Mouse (Mus musculus) macrophage (primary cell): Measurements from ENCODE around the gene Cdh6. TPM values are rescaled to one million over a fixed set of nuclear protein-coding genes. Genes with fewer than 3 reads are reported as not detected.

Experiments
- H3K27ac ChIP-seq: fragments of 350-480 bp; formaldehyde crosslinking; 2 replicates; pipeline ENCODE4 v1.9.0; 2021
- H3K36me3 ChIP-seq: fragments of 350-480 bp; formaldehyde crosslinking; 2 replicates; pipeline ENCODE4 v1.9.0; 2021; ENCODE audit errors: inconsistent target
- H3K4me3 ChIP-seq: fragments of 350-480 bp; formaldehyde crosslinking; 2 replicates; pipeline ENCODE4 v1.9.0; 2021; ENCODE audit errors: inconsistent target
- H3K79me2 ChIP-seq: fragments of 350-480 bp; formaldehyde crosslinking; 2 replicates; pipeline ENCODE4 v1.9.0; 2021; ENCODE audit errors: inconsistent target
- WGBS: methylation state at CpG from one replicate; pipeline ENCODE4 v1.1.7; 2026; ENCODE audit warnings: inconsistent platforms; ENCODE audit not compliant: missing documents; 5-methylcytosine and 5-hydroxymethylcytosine counted together
- polyA plus RNA-seq: library from polyadenylated mRNA; stranded (reverse); fragments of 250-400 nt; gene quantifications from 3 replicates; pipeline ENCODE4 v1.2.4, GENCODE M21; 2018; ENCODE audit warnings: inconsistent platforms

Gene Cdh6
- polyA plus RNA-seq, 1 experiment from 2014 or later, result not detected

DNA sequence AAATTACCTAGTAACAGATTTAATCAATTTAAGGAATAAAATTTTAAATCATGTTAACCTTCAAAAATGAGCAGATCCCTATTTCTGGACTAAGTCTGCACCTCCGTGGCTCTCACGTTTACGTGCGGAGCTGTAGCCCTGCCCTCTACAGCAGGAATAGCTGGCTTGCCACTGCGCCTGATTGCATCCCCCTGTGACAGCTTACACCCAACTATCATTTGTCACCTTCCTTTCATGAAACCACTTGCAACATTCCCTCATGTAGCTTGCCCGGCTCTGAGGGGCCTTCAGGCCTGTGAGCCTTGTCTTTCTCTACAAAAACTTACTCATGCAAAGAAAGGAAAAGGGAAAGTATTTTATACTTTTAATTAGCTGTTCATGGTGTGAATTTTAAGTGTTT, 73.1 kb downstream of the Cdh6 start:
- 87% methylated on average over 6 of the region's 6 CpGs for WGBS
- H3K27ac ChIP-seq, result no peak overlapping the region

DNA sequence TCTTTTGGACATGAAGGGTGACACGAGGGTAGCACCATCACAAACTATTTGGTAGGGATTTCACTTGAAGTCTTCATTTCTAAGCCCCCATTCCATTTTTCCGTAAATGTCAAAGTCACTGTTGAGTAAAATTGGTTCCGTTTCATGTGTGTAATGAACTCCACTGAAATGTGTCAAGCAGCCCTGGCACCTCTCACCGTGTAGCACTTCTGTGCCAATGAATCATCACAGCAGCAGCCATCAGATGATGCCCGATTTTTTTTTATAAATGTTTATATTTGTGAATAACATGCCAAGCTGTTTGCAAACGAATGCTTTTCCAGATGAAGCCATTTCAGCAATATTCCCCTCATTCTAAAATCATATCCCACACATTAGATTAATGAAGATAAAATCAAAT, 75.6 kb downstream of the Cdh6 start:
- no peaks in the 10 kb centered on the region for H3K79me2 ChIP-seq
- H3K27ac ChIP-seq, result no peak overlapping the region
- WGBS, result 80% methylated on average over 6 of the region's 6 CpGs
- no peak overlapping the region for H3K4me3 ChIP-seq
- H3K36me3 ChIP-seq, result no peaks in the 10 kb centered on the region

More for the DNA sequence above, 73.1 kb downstream of the Cdh6 start:
- H3K36me3 ChIP-seq, result no peaks in the 10 kb centered on the region
- no peak overlapping the region for H3K4me3 ChIP-seq
- H3K79me2 ChIP-seq, result no peaks in the 10 kb centered on the region

DNA sequence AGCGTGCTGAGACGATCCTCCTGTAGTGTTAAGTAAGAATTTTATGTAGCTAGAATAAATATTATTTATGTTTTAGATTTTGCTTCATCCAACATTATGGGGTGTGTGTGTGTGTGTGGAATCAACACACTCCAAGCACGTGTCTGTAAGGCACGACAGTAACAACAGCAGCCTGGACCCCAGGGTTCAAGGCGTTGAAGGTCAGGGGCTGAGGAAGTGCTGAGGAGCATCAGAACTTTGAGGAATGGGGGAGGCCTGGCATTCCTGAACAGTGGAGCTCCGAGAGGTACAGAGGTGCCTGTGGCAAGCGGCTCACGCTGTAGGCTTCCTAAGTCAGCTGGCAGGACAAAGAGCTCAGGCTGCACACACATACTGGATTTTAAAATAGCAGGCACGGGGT, 78.1 kb downstream of the Cdh6 start:
- no peaks in the 10 kb centered on the region for H3K36me3 ChIP-seq
- H3K4me3 ChIP-seq, result no peak overlapping the region
- no peaks in the 10 kb centered on the region for H3K79me2 ChIP-seq
- no peak overlapping the region for H3K27ac ChIP-seq
- WGBS, result 82% methylated on average over 7 of the region's 9 CpGs

DNA sequence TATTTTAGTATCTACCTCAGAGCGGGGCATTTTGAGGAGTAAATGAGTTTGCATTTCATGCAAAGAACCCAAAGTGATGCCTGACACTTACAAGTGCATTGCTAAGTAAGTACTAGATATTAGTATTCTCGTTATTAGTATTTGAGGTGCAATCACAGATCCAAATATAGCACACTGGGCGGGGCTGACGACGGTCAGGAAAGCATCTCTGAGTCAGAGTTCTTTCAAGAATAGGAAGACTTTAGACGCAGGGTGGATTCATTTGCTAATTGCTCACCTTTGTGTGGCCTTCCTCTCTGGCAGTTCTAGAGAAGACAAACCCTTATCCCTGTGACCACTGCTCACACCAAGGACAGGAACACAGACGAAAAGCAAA, 78.6 kb downstream of the Cdh6 start:
- Histone ChIP-seq H3K4me3 (no peak overlapping the region), H3K27ac (no peak overlapping the region), H3K79me2 (no peaks in the 10 kb centered on the region), H3K36me3 (no peaks in the 10 kb centered on the region)
- 78% methylated on average over 7 of the region's 7 CpGs for WGBS

DNA sequence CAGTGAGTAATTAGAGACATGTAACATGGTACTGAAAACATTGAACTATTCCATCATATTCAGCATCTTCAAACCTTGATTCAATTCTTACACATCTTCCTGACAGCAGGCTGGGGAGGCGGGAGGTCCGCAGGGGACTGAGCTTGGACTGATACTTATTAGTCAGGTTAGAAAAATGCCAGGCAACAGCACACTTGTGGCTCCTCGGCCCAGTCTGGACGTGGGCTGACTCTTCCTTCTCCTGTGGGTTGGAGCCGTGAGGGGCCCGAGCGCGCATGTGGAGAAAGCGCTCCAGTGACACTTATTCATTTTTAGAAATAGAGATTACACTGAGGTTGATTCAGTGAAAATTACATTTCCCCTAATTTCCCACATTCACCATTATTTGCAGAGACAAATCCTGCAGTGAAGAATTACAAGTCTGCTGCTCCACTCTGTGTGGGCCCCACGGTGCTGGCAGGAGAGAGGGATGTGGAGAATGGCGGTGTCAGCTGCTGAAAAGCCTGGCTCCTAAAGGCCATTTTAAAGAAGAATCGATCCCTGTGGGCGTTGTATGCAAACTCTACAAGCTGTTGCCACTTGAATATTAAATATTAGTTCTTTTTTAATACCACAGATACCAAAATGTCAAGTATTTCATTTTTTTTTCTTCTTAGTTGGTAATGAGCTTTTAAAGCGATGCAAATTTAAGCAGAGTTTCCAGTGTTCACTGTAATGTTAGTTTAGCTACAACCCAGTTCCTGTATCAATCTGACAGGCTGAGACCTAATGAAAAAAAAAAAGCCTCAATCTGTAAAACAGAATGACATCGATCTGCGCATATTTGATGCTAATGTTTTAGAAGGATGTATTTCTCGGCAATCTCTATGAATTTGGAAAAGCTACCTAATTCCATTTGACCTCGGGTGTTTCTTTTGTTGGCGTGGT, 79.3 kb downstream of the Cdh6 start:
- Histone ChIP-seq H3K36me3 (no peaks in the 10 kb centered on the region), H3K27ac (no peak overlapping the region), H3K79me2 (no peaks in the 10 kb centered on the region), H3K4me3 (no peak overlapping the region)
- 89% methylated on average over 19 of the region's 19 CpGs for WGBS

DNA sequence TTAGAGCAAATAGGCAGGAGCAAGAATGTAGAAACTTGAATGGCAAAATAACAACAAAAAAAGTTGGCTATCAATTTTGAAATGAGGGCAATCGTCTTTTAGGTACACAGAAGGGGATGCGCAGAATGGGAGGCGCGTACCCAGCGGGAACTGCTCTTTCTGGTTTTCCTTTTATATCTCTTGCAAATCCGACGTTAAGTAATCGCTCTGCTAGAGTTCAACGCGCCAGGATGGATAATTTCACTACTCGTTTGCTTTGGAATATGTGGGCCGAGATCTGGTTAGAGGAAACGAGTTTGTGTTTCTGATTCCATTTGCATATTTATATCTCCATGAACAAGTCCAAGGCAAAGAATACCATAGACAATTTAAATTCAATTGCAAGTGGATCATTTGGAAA, 81.4 kb downstream of the Cdh6 start:
- WGBS, result 94% methylated on average over 13 of the region's 13 CpGs
- Histone ChIP-seq H3K27ac (no peak overlapping the region), H3K79me2 (no peaks in the 10 kb centered on the region), H3K4me3 (no peak overlapping the region), H3K36me3 (no peaks in the 10 kb centered on the region)

DNA sequence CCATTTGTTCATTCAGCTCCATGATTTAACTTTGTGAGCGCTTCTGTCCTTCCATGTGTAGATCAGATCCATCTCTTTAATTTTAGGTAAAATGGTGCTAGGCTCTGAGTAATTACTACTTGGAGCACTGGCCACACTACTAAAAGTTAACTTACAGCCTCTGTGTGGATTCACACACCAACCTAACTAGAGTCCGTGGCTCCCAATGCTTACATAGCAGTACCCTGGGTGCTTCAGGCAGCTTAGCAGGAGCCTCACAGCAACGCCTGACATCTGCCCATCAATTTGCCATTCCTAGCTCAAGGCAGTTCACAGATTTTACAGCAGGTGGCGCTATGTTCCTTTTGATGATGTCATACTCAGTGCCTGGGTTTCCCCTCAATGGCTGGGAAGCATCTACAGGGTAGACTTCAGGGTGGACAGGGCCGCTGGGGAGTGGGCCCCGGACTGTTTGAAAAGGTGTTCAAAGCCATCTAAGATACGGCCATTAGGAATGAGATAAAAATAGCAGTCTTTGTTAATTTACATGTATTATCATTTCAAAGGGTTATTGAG, 84.9 kb downstream of the Cdh6 start:
- Histone ChIP-seq H3K4me3 (no peak overlapping the region), H3K36me3 (no peaks in the 10 kb centered on the region), H3K79me2 (no peaks in the 10 kb centered on the region), H3K27ac (no peak overlapping the region)
- 63% methylated on average over 7 of the region's 7 CpGs for WGBS

DNA sequence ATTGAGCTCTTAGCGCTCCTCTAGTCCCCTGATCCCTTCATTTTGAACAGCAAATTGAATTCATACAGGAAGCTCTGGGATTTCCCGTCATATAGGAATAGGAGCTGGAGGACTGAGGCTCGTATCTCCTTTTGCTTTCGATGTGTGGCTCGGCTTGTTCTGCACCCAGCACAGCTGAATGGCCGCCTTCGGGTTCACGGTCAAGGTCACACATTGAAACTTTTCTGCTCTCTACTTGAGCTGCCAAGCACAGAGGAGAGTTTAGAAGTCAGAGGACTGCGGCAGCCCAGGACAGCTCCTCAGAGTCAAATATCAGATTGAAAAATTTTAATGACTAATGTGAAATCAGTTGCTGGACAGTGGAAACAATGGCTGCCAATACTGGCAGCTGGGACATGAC, 88.7 kb downstream of the Cdh6 start:
- WGBS, result 90% methylated on average over 9 of the region's 9 CpGs
- Histone ChIP-seq H3K36me3 (no peaks in the 10 kb centered on the region), H3K4me3 (no peak overlapping the region), H3K27ac (no peak overlapping the region), H3K79me2 (no peaks in the 10 kb centered on the region)

DNA sequence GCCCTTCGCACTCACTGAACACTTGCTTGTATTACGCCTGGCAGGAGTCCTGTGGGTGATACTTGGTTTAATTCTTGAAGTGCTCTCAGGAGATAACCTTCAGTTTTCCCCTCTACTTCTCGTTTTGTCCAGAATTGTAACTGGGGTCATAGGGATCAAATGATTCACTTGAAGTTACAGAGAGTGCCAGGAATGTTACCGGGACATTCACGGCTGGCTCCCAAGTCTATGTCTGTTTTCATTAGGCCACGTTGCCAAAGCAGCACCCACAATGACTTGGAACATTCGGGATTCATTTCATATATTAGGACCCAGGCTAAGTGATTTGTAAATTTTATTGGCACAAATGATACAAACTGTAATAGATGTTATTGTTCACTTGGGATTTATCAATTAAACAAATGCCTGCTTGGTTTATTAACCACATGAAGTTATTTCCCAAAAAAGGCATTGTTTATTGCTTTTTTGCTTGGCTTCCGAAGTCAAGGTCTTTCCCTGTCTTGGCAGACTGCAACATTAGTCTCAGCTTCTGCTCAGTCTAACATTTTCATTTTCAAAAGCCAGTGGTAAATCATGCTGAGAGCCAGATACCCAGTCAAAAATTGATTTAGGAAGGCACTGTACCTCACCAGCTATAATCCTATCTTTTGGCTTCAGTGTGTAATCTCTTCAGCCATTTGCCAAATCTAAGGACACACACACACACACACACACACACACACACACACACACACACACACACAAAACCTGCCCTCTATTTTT, 96.4 kb downstream of the Cdh6 start:
- WGBS, result 86% methylated on average over 8 of the region's 8 CpGs
- Histone ChIP-seq H3K4me3 (no peak overlapping the region), H3K27ac (no peak overlapping the region), H3K36me3 (no peaks in the 10 kb centered on the region), H3K79me2 (no peaks in the 10 kb centered on the region)

DNA sequence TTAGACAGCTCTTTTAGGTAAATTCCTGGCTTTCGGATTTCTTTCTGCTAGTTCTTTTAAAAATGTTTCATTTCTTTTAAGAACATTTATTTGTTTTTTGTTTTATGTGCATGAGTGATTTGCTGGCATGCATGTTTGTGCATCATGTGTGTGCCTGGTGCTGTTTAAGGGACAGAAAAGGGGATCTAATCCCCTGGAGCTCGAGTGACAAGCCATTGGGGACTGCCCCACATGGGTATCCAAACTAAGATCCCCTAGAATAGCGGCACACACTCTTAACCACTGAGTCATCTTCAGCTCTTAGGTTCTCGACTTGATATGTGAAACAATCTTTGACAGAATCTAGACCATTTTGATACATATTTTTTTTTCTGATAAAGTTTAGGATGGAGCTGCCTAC, 99.4 kb downstream of the Cdh6 start:
- H3K36me3 ChIP-seq, result no peaks in the 10 kb centered on the region
- 77% methylated on average over 4 of the region's 4 CpGs for WGBS
- H3K79me2 ChIP-seq, result no peaks in the 10 kb centered on the region
- no peak overlapping the region for H3K27ac ChIP-seq
- no peak overlapping the region for H3K4me3 ChIP-seq

DNA sequence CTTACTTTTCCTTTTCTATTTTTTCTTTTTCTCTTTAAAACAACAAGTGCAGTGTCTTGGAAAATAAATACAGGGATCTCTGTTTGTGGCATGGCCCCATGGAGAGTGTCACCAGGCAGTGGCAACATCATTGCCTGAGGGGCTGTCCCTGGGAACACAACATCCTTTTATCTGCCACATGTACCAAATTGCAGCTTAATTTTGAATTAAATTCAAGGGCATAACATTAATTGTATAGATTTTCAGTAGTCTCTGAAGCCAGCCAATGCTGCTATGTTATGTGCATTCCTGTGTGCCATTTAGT, 105.3 kb downstream of the Cdh6 start:
- Histone ChIP-seq H3K4me3 (no peak overlapping the region), H3K79me2 (no peaks in the 10 kb centered on the region), H3K27ac (no peak overlapping the region), H3K36me3 (no peaks in the 10 kb centered on the region)

DNA sequence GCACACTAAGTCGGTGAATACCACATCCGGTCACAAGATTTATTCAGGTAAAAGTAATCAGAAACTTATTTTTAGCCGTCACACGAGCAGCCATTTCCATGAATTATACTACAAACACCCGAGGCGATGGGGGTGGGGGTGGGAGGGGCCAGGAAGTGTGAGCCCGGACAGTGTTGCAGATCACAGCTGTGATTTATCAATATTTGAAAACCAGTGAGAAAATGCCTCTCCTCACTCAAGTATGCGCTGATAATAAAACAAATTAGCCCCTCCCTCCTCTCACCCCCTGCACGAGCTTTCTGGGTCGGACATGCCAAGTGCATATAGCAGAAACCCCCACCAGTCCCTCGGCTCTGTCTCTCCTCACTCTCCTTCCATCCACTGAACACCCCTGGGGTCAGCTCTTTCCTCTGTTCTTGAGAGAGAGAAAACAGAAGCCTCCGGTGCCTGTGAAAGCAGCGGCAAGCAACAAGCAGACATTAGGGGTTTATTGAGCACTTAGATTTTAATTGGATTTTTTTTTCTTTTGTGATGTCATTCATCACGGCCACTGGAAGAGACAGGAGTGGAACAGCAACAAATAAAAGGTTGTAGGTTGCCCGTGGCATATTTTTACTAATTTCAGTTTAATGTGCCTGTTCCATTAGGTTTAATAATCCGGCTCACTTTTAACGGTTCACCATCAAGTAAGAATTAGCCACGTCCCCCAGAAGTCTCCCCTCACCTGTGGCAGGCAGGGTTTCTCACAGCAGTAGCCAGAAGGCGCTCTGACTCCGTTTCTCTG, 105.9 kb downstream of the Cdh6 start:
- Histone ChIP-seq H3K36me3 (no peaks in the 10 kb centered on the region), H3K27ac (no peak overlapping the region), H3K79me2 (no peaks in the 10 kb centered on the region), H3K4me3 (no peak overlapping the region)
- 41% methylated on average over 20 of the region's 20 CpGs for WGBS

DNA sequence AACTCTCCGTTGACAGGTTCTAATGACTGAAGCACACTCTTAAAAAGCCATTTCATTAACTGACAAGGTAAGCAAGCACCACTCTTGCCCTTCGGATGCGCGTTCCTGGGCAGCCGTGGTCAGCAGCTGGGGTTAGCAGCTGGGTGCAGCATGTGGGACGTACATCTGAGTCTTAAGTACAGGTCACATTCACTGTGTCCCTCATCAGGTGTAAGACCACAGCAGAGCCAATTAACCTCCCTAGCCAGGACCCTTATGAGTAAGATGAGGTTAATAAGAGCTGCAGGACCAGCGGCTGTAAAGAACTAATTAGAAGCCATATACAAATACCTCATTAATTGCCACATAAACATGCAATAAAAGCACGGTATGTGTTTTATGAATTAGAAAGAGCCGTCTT, 106.7 kb downstream of the Cdh6 start:
- no peak overlapping the region for H3K4me3 ChIP-seq
- 55% methylated on average over 9 of the region's 9 CpGs for whole genome bisulfite sequencing
- no peaks in the 10 kb centered on the region for H3K79me2 ChIP-seq
- H3K27ac ChIP-seq, result no peak overlapping the region
- no peaks in the 10 kb centered on the region for H3K36me3 ChIP-seq

DNA sequence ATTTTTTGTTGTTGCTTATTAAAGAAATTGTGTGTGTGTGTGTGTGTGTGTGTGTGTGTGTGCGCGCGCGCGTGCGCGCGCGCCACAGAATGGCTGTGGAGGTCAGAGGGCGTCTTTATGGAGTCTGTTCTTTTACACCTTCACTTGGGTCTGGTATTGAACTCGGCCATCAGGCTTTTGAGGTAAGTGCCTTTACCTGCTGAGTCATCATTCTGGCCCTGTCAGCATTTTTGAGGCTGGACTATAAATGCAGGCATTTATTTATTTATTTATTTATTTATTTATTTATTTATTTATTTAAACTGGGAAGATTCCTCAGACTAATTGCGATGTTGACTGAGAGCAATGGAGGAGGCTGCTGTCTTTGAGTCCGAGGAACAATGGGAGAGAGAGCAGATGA, 109.8 kb downstream of the Cdh6 start:
- Histone ChIP-seq H3K27ac (no peak overlapping the region), H3K79me2 (no peaks in the 10 kb centered on the region), H3K4me3 (no peak overlapping the region), H3K36me3 (no peaks in the 10 kb centered on the region)
- 98% methylated on average over 10 of the region's 13 CpGs for WGBS

DNA sequence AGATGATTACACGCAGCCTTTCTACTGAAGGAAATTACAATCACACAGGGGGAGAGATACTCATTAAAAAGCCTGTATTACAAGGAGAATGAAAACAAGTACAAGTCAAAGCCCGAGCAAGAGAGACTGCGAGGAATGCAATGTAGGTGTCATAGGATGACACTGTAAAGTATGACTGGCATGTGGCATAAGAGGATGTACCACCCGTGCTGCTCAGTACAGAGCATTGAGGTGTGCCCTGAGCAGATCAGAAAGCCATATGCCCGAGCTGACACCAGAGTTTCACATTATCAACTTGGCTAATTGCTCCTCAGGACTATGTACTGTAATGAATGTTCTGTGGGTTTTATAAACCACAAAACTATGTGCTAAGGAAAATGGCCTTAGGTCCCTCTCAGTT, 115.7 kb downstream of the Cdh6 start:
- WGBS, result 91% methylated on average over 5 of the region's 5 CpGs
- H3K27ac ChIP-seq, result no peak overlapping the region
- H3K79me2 ChIP-seq, result no peaks in the 10 kb centered on the region
- H3K36me3 ChIP-seq, result no peaks in the 10 kb centered on the region
- H3K4me3 ChIP-seq, result no peak overlapping the region
